Mouse (Mus musculus) forebrain, embryonic 16.5 days (tissue): ENCODE results near the gene Aip. TPM values are rescaled to one million over a fixed set of nuclear protein-coding genes. Genes with fewer than 3 reads are reported as not detected.

Experiments used
- ATAC-seq: fragments of 200-750 bp; cut with Nextera tagmentation; 2 replicates; pipeline ENCODE4 v1.8.0; 2017; ENCODE audit warnings: mild to moderate bottlenecking, moderate library complexity
- H3K27ac ChIP-seq: fragments of 300-500 bp; sonication (generic); 2 replicates; pipeline ENCODE4 v1.5.1; 2014; ENCODE audit warnings: low read length, control low read depth
- H3K27me3 ChIP-seq: fragments of 300-500 bp; sonication (generic); replicated peaks from 2 replicates; pipeline ENCODE4 v1.6.1; 2014; ENCODE audit warnings: low read length; ENCODE audit not compliant: control insufficient read depth, insufficient read depth
- H3K36me3 ChIP-seq: fragments of 300-500 bp; sonication (generic); 2 replicates; pipeline ENCODE4 v1.6.1; 2014; ENCODE audit not compliant: control insufficient read depth, insufficient read depth
- H3K4me1 ChIP-seq: fragments of 300-500 bp; sonication (generic); replicated peaks from 2 replicates; pipeline ENCODE4 v1.6.1; 2014; ENCODE audit warnings: low read length; ENCODE audit not compliant: control insufficient read depth, insufficient read depth
- H3K4me2 ChIP-seq: fragments of 300-500 bp; sonication (generic); 2 replicates; pipeline ENCODE4 v1.6.1; 2014; ENCODE audit warnings: mild to moderate bottlenecking, low read length, control low read depth
- H3K4me3 ChIP-seq: fragments of 300-500 bp; sonication (generic); replicated peaks from 2 replicates; pipeline ENCODE4 v1.5.1; 2014; ENCODE audit warnings: mild to moderate bottlenecking, low read length, control low read depth
- H3K9ac ChIP-seq: fragments of 300-500 bp; sonication (generic); replicated peaks from 2 replicates; pipeline ENCODE4 v1.6.1; 2014; ENCODE audit warnings: low read depth, low read length, control low read depth
- H3K9me3 ChIP-seq: fragments of 300-500 bp; sonication (generic); 2 replicates; pipeline ENCODE4 v1.6.1; 2016; ENCODE audit warnings: low read length; ENCODE audit not compliant: control insufficient read depth
- WGBS: fragments of 180-500 bp; shearing (Covaris S2); extraction: QIAGEN DNeasy Blood & Tissue Kit; methylation state at CpG from one replicate; pipeline ENCODE4 v1.1.7; 2014; 5-methylcytosine and 5-hydroxymethylcytosine counted together
- polyA plus RNA-seq: library from polyadenylated mRNA; unstranded; fragments of >200 nt; fragmentation: Nextera tagmentation; extraction: Ambion mirVana; gene quantifications from 2 replicates; pipeline ENCODE4 v1.2.1, GENCODE M21; 2015

The Aip gene
- polyA plus RNA-seq, 1 experiment from 2014 or later, result 91.6 TPM

- Histone ChIP-seq H3K4me3 (no peak overlapping the region), H3K27ac (no peak overlapping the region), H3K27me3 (peaks cover 6% of the 10 kb centered on the region), H3K9ac (no peak overlapping the region), H3K9me3 (no peaks in the 10 kb centered on the region), H3K36me3 (no peaks in the 10 kb centered on the region), H3K4me1 (peaks cover 43% of the 10 kb centered on the region), H3K4me2 (no peak overlapping the region)
- no peak for ATAC-seq
- 9% methylated on average over 9 of the region's 9 CpGs for WGBS
These were observed 26.6 kb downstream of the Aip start for GRCm38 (mm10) chr19:4099056-4099455.

- Histone ChIP-seq H3K27ac (no peak overlapping the region), H3K9ac (no peak overlapping the region), H3K9me3 (no peaks in the 10 kb centered on the region), H3K36me3 (no peaks in the 10 kb centered on the region), H3K4me2 (no peak overlapping the region), H3K27me3 (peaks cover 6% of the 10 kb centered on the region), H3K4me3 (no peak overlapping the region), H3K4me1 (peaks cover 43% of the 10 kb centered on the region)
- 90% methylated on average over 13 of the region's 13 CpGs for WGBS
- ATAC-seq, result no peak
These were observed 27.2 kb downstream of the Aip start for GRCm38 (mm10) chr19:4098426-4098825.

- H3K4me3 ChIP-seq, result peak overlapping the region; percentile 69
- H3K9me3 ChIP-seq, result no peaks in the 10 kb centered on the region
- peak overlapping the region; percentile 80 for H3K4me2 ChIP-seq
- peaks cover 43% of the 10 kb centered on the region for H3K4me1 ChIP-seq
- peak overlapping the region; percentile 67 for H3K9ac ChIP-seq
- peaks cover 6% of the 10 kb centered on the region for H3K27me3 ChIP-seq
- H3K36me3 ChIP-seq, result no peaks in the 10 kb centered on the region
- H3K27ac ChIP-seq, result peak overlapping the region; percentile 56
- under 1% methylated on average over 21 of the region's 21 CpGs for WGBS
- ATAC-seq, result no peak; the same call in 1 of the 2 replicates
These were observed 28.2 kb downstream of the Aip start for GRCm38 (mm10) chr19:4097441-4097825.

GRCm38 (mm10) chr19:4096642-4097440 lies 28.8 kb downstream of the Aip start, which contains the start of gene Cdk2ap2:
Gene Cdk2ap2, plus strand, starts transcription at chr19:4097182.
- H3K4me3 ChIP-seq, result peak within 1 kb of the TSS; percentile 69
- WGBS, result under 1% methylated on average over 65 of the region's 65 CpGs

GRCm38 (mm10) chr19:4095802-4096201 lies 29.9 kb downstream of the Aip start:
- no peak for ATAC-seq
- Histone ChIP-seq H3K4me3 (no peak overlapping the region), H3K4me2 (no peak overlapping the region), H3K36me3 (no peaks in the 10 kb centered on the region), H3K9me3 (no peaks in the 10 kb centered on the region), H3K27me3 (peaks cover 6% of the 10 kb centered on the region), H3K9ac (no peak overlapping the region), H3K4me1 (peaks cover 33% of the 10 kb centered on the region), H3K27ac (no peak overlapping the region)
- 68% methylated on average over 3 of the region's 3 CpGs for WGBS

More at GRCm38 (mm10) chr19:4096642-4097440, 28.8 kb downstream of the Aip start, which contains the start of gene Cdk2ap2:
- Histone ChIP-seq H3K27ac (peak within 1 kb of the TSS; percentile 90), H3K36me3 (no peaks in the 10 kb centered on the region), H3K4me1 (peaks cover 41% of the 10 kb centered on the region), H3K27me3 (peaks cover 6% of the 10 kb centered on the region), H3K4me2 (peak within 1 kb of the TSS; percentile 80), H3K9ac (peak within 1 kb of the TSS; percentile 72), H3K9me3 (no peaks in the 10 kb centered on the region)
- ATAC-seq, result peak; percentile 94

GRCm38 (mm10) chr19:4094774-4095303 lies 30.8 kb downstream of the Aip start:
- ATAC-seq, result no peak
- WGBS, result 81% methylated on average over 5 of the region's 5 CpGs
- H3K36me3 ChIP-seq, result no peaks in the 10 kb centered on the region
- no peak overlapping the region for H3K27ac ChIP-seq
- no peak overlapping the region for H3K4me3 ChIP-seq
- H3K4me2 ChIP-seq, result no peak overlapping the region
- peaks cover 25% of the 10 kb centered on the region for H3K4me1 ChIP-seq
- H3K9ac ChIP-seq, result no peak overlapping the region
- H3K27me3 ChIP-seq, result peaks cover 2% of the 10 kb centered on the region; the same call in 1 of the 2 replicates
- no peaks in the 10 kb centered on the region for H3K9me3 ChIP-seq

GRCm38 (mm10) chr19:4094348-4094747 lies 31.3 kb downstream of the Aip start:
- Histone ChIP-seq H3K36me3 (no peaks in the 10 kb centered on the region), H3K4me3 (no peak overlapping the region), H3K4me2 (no peak overlapping the region), H3K4me1 (peaks cover 21% of the 10 kb centered on the region), H3K27me3 (no peaks in the 10 kb centered on the region; the same call in 1 of the 2 replicates), H3K9me3 (no peaks in the 10 kb centered on the region), H3K27ac (no peak overlapping the region), H3K9ac (no peak overlapping the region)
- no peak for ATAC-seq
- WGBS, result 74% methylated on average over 3 of the region's 3 CpGs

GRCm38 (mm10) chr19:4093772-4094171 lies 31.9 kb downstream of the Aip start:
- Histone ChIP-seq H3K9me3 (no peaks in the 10 kb centered on the region), H3K4me3 (no peak overlapping the region), H3K36me3 (no peaks in the 10 kb centered on the region), H3K27ac (no peak overlapping the region), H3K9ac (no peak overlapping the region), H3K4me1 (peaks cover 15% of the 10 kb centered on the region), H3K27me3 (no peaks in the 10 kb centered on the region), H3K4me2 (no peak overlapping the region)
- WGBS, result 85% methylated on average over 7 of the region's 7 CpGs
- no peak for ATAC-seq

GRCm38 (mm10) chr19:4092750-4093149 lies 32.9 kb downstream of the Aip start:
- no peak overlapping the region for H3K4me2 ChIP-seq
- H3K4me1 ChIP-seq, result peaks cover 11% of the 10 kb centered on the region
- no peaks in the 10 kb centered on the region for H3K9me3 ChIP-seq
- no peak for ATAC-seq
- H3K36me3 ChIP-seq, result no peaks in the 10 kb centered on the region
- H3K27me3 ChIP-seq, result no peaks in the 10 kb centered on the region
- no peak overlapping the region for H3K9ac ChIP-seq
- H3K4me3 ChIP-seq, result no peak overlapping the region
- no peak overlapping the region for H3K27ac ChIP-seq
- 88% methylated on average over 3 of the region's 3 CpGs for whole genome bisulfite sequencing
